Mouse (Mus musculus) inflammation-experienced regulatory T-cells, adult 6 months (primary cell): ENCODE data around the gene Prkch. TPM values are rescaled to one million over a fixed set of nuclear protein-coding genes. Genes with fewer than 3 reads are reported as not detected.
A peak's percentile ranks its signal among the peaks of the same experiment; 100 is the strongest.
"Not testable (repeated sequence)": the region's sequence is repeated elsewhere in the genome, so short reads cannot be mapped to it uniquely, and the experiment has no call there.

Source experiments
- ATAC-seq: one replicate; pipeline ENCODE4 v1.8.0; 2017
- polyA plus RNA-seq, 3 experiments: library from polyadenylated mRNA; unstranded; fragments of 100-300 nt; shearing (Covaris generic); gene quantifications; one replicate each; pipeline ENCODE4 v1.2.1; 2017

The Prkch gene
- 10 to 100 TPM; 70.6 to 96.5 (median 76.2) TPM for polyA plus RNA-seq

GRCm38 (mm10) chr12:73584610-73585240 lies at the start of gene Prkch:
Prkch (plus strand) TSS chr12:73584796.
- ATAC-seq = peak; percentile 82

GRCm38 (mm10) chr12:73537499-73538138 lies 47.0 kb upstream of the Prkch start:
- peak; percentile 56 for ATAC-seq

- ATAC-seq = not testable (repeated sequence)
Observed at GRCm38 (mm10) chr12:73538139-73538508, 46.5 kb upstream of the Prkch start.

- ATAC-seq = no peak
Observed at GRCm38 (mm10) chr12:73539151-73539550, 45.4 kb upstream of the Prkch start.

GRCm38 (mm10) chr12:73540402-73540801 lies 44.2 kb upstream of the Prkch start:
- ATAC-seq = no peak

GRCm38 (mm10) chr12:73543191-73543590 lies 41.4 kb upstream of the Prkch start:
- no peak for ATAC-seq

GRCm38 (mm10) chr12:73544736-73545671 lies 39.6 kb upstream of the Prkch start:
- peak; percentile 29 for ATAC-seq

GRCm38 (mm10) chr12:73545672-73546085 lies 38.9 kb upstream of the Prkch start:
- peak; percentile 72 for ATAC-seq

- ATAC-seq = peak; percentile 18
Observed at GRCm38 (mm10) chr12:73546086-73546711, 38.4 kb upstream of the Prkch start, which contains the start of gene Tmem30b. Tmem30b (minus strand) TSS chr12:73546392.

- no peak for ATAC-seq
Observed at GRCm38 (mm10) chr12:73547646-73548045, 37.0 kb upstream of the Prkch start.

- no peak for ATAC-seq
Observed at GRCm38 (mm10) chr12:73548259-73548658, 36.3 kb upstream of the Prkch start.

- peak; percentile 83 for ATAC-seq
Observed at GRCm38 (mm10) chr12:73554155-73554554, 30.4 kb upstream of the Prkch start.

GRCm38 (mm10) chr12:73558525-73559195 lies 25.9 kb upstream of the Prkch start:
- ATAC-seq = no peak

GRCm38 (mm10) chr12:73560091-73560490 lies 24.5 kb upstream of the Prkch start:
- ATAC-seq = no peak

GRCm38 (mm10) chr12:73563122-73563521 lies 21.5 kb upstream of the Prkch start:
- not testable (repeated sequence) for ATAC-seq

GRCm38 (mm10) chr12:73564176-73564575 lies 20.4 kb upstream of the Prkch start:
- ATAC-seq = no peak

GRCm38 (mm10) chr12:73564795-73565619 lies 19.6 kb upstream of the Prkch start:
- peak; percentile 73 for ATAC-seq

GRCm38 (mm10) chr12:73565620-73565969 lies 19.0 kb upstream of the Prkch start:
- ATAC-seq = peak; percentile 42

GRCm38 (mm10) chr12:73574632-73575031 lies 10.0 kb upstream of the Prkch start:
- ATAC-seq = no peak

- peak; percentile 65 for ATAC-seq
Observed at GRCm38 (mm10) chr12:73578141-73578540, 6.5 kb upstream of the Prkch start.

- peak; percentile 14 for ATAC-seq
Observed at GRCm38 (mm10) chr12:73580811-73581210, 3.8 kb upstream of the Prkch start.
